Mouse (Mus musculus): ENCODE results near the gene Gm42669. TPM values are rescaled to one million over a fixed set of nuclear protein-coding genes. Genes with fewer than 3 reads are reported as not detected.

The Gm42669 gene
- polyA plus RNA-seq, 1 experiment from 2014 or later = 0.57 TPM

GRCm38 (mm10) chr5:107533590-107533989 lies 26.2 kb downstream of the Gm42669 start:
- Histone ChIP-seq H3K4me1 (replicated peaks; ENCODE audit: control insufficient read depth, insufficient read depth, low read length) (no peaks in the 10 kb centered on the region), H3K27ac (ENCODE audit: low read depth, low read length) (no peak overlapping the region), H3K4me2 (replicated peaks; ENCODE audit: low read depth, low read length) (no peak overlapping the region), H3K4me3 (ENCODE audit: low read depth, low read length) (no peak overlapping the region), H3K27me3 (ENCODE audit: control insufficient read depth, insufficient read depth, low read length) (no peaks in the 10 kb centered on the region), H3K9ac (ENCODE audit: low read depth, low read length) (no peak overlapping the region), H3K36me3 (ENCODE audit: control insufficient read depth, insufficient read depth, low read length) (no peaks in the 10 kb centered on the region), H3K9me3 (ENCODE audit: control insufficient read depth, low read length) (no peaks in the 10 kb centered on the region)
- 73% methylated on average over 2 of the region's 2 CpGs for WGBS
- DNase-seq (ENCODE audit: low spot score) = no peak
- ATAC-seq (ENCODE audit: low FRiP score) = no peak

- WGBS = 73% methylated on average over 15 of the region's 15 CpGs
- H3K36me3 ChIP-seq (ENCODE audit: control insufficient read depth, insufficient read depth, low read length) = no peaks in the 10 kb centered on the region
- no peak for ATAC-seq (ENCODE audit: low FRiP score)
Observed at GRCm38 (mm10) chr5:107534581-107534980, 27.2 kb downstream of the Gm42669 start, which contains the start of gene 1700028K03Rik. Gene 1700028K03Rik (plus strand): TSS chr5:107534709.

GRCm38 (mm10) chr5:107541696-107542095 lies 34.3 kb downstream of the Gm42669 start:
- Histone ChIP-seq H3K27ac (ENCODE audit: low read depth, low read length) (no peak overlapping the region), H3K9ac (ENCODE audit: low read depth, low read length) (no peak overlapping the region), H3K27me3 (ENCODE audit: control insufficient read depth, insufficient read depth, low read length) (no peaks in the 10 kb centered on the region), H3K4me2 (replicated peaks; ENCODE audit: low read depth, low read length) (no peak overlapping the region), H3K4me3 (ENCODE audit: low read depth, low read length) (no peak overlapping the region), H3K9me3 (ENCODE audit: control insufficient read depth, low read length) (no peaks in the 10 kb centered on the region), H3K36me3 (ENCODE audit: control insufficient read depth, insufficient read depth, low read length) (no peaks in the 10 kb centered on the region), H3K4me1 (replicated peaks; ENCODE audit: control insufficient read depth, insufficient read depth, low read length) (no peaks in the 10 kb centered on the region)
- 29% methylated on average over 7 of the region's 7 CpGs for WGBS
- DNase-seq (ENCODE audit: low spot score) (no peak), ATAC-seq (ENCODE audit: low FRiP score) (no peak)

More at GRCm38 (mm10) chr5:107534581-107534980, 27.2 kb downstream of the Gm42669 start, which contains the start of gene 1700028K03Rik:
- H3K9ac ChIP-seq (ENCODE audit: low read depth, low read length) = no peak within 1 kb of the TSS
- H3K27ac ChIP-seq (ENCODE audit: low read depth, low read length) = no peak within 1 kb of the TSS
- no peak within 1 kb of the TSS for H3K4me2 ChIP-seq (replicated peaks; ENCODE audit: low read depth, low read length)
- H3K4me1 ChIP-seq (replicated peaks; ENCODE audit: control insufficient read depth, insufficient read depth, low read length) = no peaks in the 10 kb centered on the region
- no peaks in the 10 kb centered on the region for H3K9me3 ChIP-seq (ENCODE audit: control insufficient read depth, low read length)
- no peaks in the 10 kb centered on the region for H3K27me3 ChIP-seq (ENCODE audit: control insufficient read depth, insufficient read depth, low read length)
- H3K4me3 ChIP-seq (ENCODE audit: low read depth, low read length) = no peak within 1 kb of the TSS
- no peak for DNase-seq (ENCODE audit: low spot score)

- Histone ChIP-seq H3K4me3 (ENCODE audit: low read depth, low read length) (no peak overlapping the region), H3K4me2 (replicated peaks; ENCODE audit: low read depth, low read length) (no peak overlapping the region), H3K27ac (ENCODE audit: low read depth, low read length) (no peak overlapping the region), H3K4me1 (replicated peaks; ENCODE audit: control insufficient read depth, insufficient read depth, low read length) (no peaks in the 10 kb centered on the region), H3K27me3 (ENCODE audit: control insufficient read depth, insufficient read depth, low read length) (no peaks in the 10 kb centered on the region), H3K9ac (ENCODE audit: low read depth, low read length) (no peak overlapping the region), H3K36me3 (ENCODE audit: control insufficient read depth, insufficient read depth, low read length) (no peaks in the 10 kb centered on the region), H3K9me3 (ENCODE audit: control insufficient read depth, low read length) (no peaks in the 10 kb centered on the region)
- ATAC-seq (ENCODE audit: low FRiP score) (no peak), DNase-seq (ENCODE audit: low spot score) (no peak)
- 87% methylated on average over 4 of the region's 4 CpGs for WGBS
Observed at GRCm38 (mm10) chr5:107545927-107546326, 38.5 kb downstream of the Gm42669 start.

- Histone ChIP-seq H3K9me3 (ENCODE audit: control insufficient read depth, low read length) (no peaks in the 10 kb centered on the region), H3K27ac (ENCODE audit: low read depth, low read length) (no peak overlapping the region), H3K36me3 (ENCODE audit: control insufficient read depth, insufficient read depth, low read length) (no peaks in the 10 kb centered on the region), H3K9ac (ENCODE audit: low read depth, low read length) (no peak overlapping the region), H3K4me3 (ENCODE audit: low read depth, low read length) (no peak overlapping the region), H3K4me1 (replicated peaks; ENCODE audit: control insufficient read depth, insufficient read depth, low read length) (no peaks in the 10 kb centered on the region), H3K27me3 (ENCODE audit: control insufficient read depth, insufficient read depth, low read length) (no peaks in the 10 kb centered on the region), H3K4me2 (replicated peaks; ENCODE audit: low read depth, low read length) (no peak overlapping the region)
- 91% methylated on average over 3 of the region's 3 CpGs for WGBS
- no peak for ATAC-seq (ENCODE audit: low FRiP score)
- DNase-seq (ENCODE audit: low spot score) = no peak
Observed at GRCm38 (mm10) chr5:107547955-107548354, 40.5 kb downstream of the Gm42669 start.

GRCm38 (mm10) chr5:107548444-107548843 lies 41.0 kb downstream of the Gm42669 start:
- Histone ChIP-seq H3K27ac (ENCODE audit: low read depth, low read length) (no peak overlapping the region), H3K36me3 (ENCODE audit: control insufficient read depth, insufficient read depth, low read length) (no peaks in the 10 kb centered on the region), H3K4me1 (replicated peaks; ENCODE audit: control insufficient read depth, insufficient read depth, low read length) (no peaks in the 10 kb centered on the region), H3K27me3 (ENCODE audit: control insufficient read depth, insufficient read depth, low read length) (no peaks in the 10 kb centered on the region), H3K9me3 (ENCODE audit: control insufficient read depth, low read length) (no peaks in the 10 kb centered on the region), H3K4me2 (replicated peaks; ENCODE audit: low read depth, low read length) (no peak overlapping the region), H3K4me3 (ENCODE audit: low read depth, low read length) (no peak overlapping the region), H3K9ac (ENCODE audit: low read depth, low read length) (no peak overlapping the region)
- DNase-seq (ENCODE audit: low spot score) (no peak), ATAC-seq (ENCODE audit: low FRiP score) (no peak)
- 88% methylated on average over 3 of the region's 3 CpGs for WGBS

GRCm38 (mm10) chr5:107554336-107554735 lies 46.9 kb downstream of the Gm42669 start:
- no peak overlapping the region for H3K4me3 ChIP-seq (ENCODE audit: low read depth, low read length)
- no peaks in the 10 kb centered on the region for H3K36me3 ChIP-seq (ENCODE audit: control insufficient read depth, insufficient read depth, low read length)
- H3K4me1 ChIP-seq (replicated peaks; ENCODE audit: control insufficient read depth, insufficient read depth, low read length) = no peaks in the 10 kb centered on the region
- ATAC-seq (ENCODE audit: low FRiP score) = no peak
- no peaks in the 10 kb centered on the region for H3K27me3 ChIP-seq (ENCODE audit: control insufficient read depth, insufficient read depth, low read length)
- no peak overlapping the region for H3K9ac ChIP-seq (ENCODE audit: low read depth, low read length)
- H3K9me3 ChIP-seq (ENCODE audit: control insufficient read depth, low read length) = no peaks in the 10 kb centered on the region
- no peak for DNase-seq (ENCODE audit: low spot score)
- no peak overlapping the region for H3K4me2 ChIP-seq (replicated peaks; ENCODE audit: low read depth, low read length)
- H3K27ac ChIP-seq (ENCODE audit: low read depth, low read length) = no peak overlapping the region
- WGBS = 87% methylated on average over 5 of the region's 5 CpGs

- DNase-seq (ENCODE audit: low spot score) (no peak), ATAC-seq (ENCODE audit: low FRiP score) (no peak)
- H3K27ac ChIP-seq (ENCODE audit: low read depth, low read length) = no peak overlapping the region
- no peak overlapping the region for H3K4me3 ChIP-seq (ENCODE audit: low read depth, low read length)
- H3K9me3 ChIP-seq (ENCODE audit: control insufficient read depth, low read length) = no peaks in the 10 kb centered on the region
- 0 out of 2 replicates have a peak, but pooled peaks cover 2% of the 10 kb centered on the region for H3K36me3 ChIP-seq (ENCODE audit: control insufficient read depth, insufficient read depth, low read length)
- H3K4me2 ChIP-seq (replicated peaks; ENCODE audit: low read depth, low read length) = no peak overlapping the region
- WGBS = 86% methylated on average over 3 of the region's 3 CpGs
- H3K27me3 ChIP-seq (ENCODE audit: control insufficient read depth, insufficient read depth, low read length) = no peaks in the 10 kb centered on the region
- no peak overlapping the region for H3K9ac ChIP-seq (ENCODE audit: low read depth, low read length)
- no peaks in the 10 kb centered on the region for H3K4me1 ChIP-seq (replicated peaks; ENCODE audit: control insufficient read depth, insufficient read depth, low read length)
Observed at GRCm38 (mm10) chr5:107556969-107557368, 49.5 kb downstream of the Gm42669 start.

- no peaks in the 10 kb centered on the region for H3K9me3 ChIP-seq (ENCODE audit: control insufficient read depth, low read length)
- no peaks in the 10 kb centered on the region for H3K36me3 ChIP-seq (ENCODE audit: control insufficient read depth, insufficient read depth, low read length)
- no peak for ATAC-seq (ENCODE audit: low FRiP score)
- WGBS = 95% methylated on average over 9 of the region's 9 CpGs
- H3K4me2 ChIP-seq (replicated peaks; ENCODE audit: low read depth, low read length) = no peak overlapping the region
- no peak for DNase-seq (ENCODE audit: low spot score)
- H3K27ac ChIP-seq (ENCODE audit: low read depth, low read length) = no peak overlapping the region
- H3K4me1 ChIP-seq (replicated peaks; ENCODE audit: control insufficient read depth, insufficient read depth, low read length) = no peaks in the 10 kb centered on the region
- H3K4me3 ChIP-seq (ENCODE audit: low read depth, low read length) = no peak overlapping the region
- no peak overlapping the region for H3K9ac ChIP-seq (ENCODE audit: low read depth, low read length)
- no peaks in the 10 kb centered on the region for H3K27me3 ChIP-seq (ENCODE audit: control insufficient read depth, insufficient read depth, low read length)
Observed at GRCm38 (mm10) chr5:107569148-107569547, 61.7 kb downstream of the Gm42669 start.
